Mouse (Mus musculus): ENCODE results near the gene Fndc3a.
A peak's percentile ranks its signal among the peaks of the same experiment; 100 is the strongest.

The Fndc3a gene

GRCm38 (mm10) chr14:72670987-72671386, 38.8 kb downstream of the Fndc3a start:
- DNase-seq, result no peak

GRCm38 (mm10) chr14:72649268-72649667, 60.5 kb downstream of the Fndc3a start:
- DNase-seq, result no peak

GRCm38 (mm10) chr14:72645512-72645911, 64.3 kb downstream of the Fndc3a start:
- no peak for DNase-seq

GRCm38 (mm10) chr14:72644620-72645019, 65.2 kb downstream of the Fndc3a start:
- no peak for DNase-seq

- no peak for DNase-seq
These were observed 71.3 kb downstream of the Fndc3a start for GRCm38 (mm10) chr14:72638507-72638906.

- DNase-seq, result no peak
These were observed 76.2 kb downstream of the Fndc3a start for GRCm38 (mm10) chr14:72633571-72633970.

GRCm38 (mm10) chr14:72625411-72625810, 84.4 kb downstream of the Fndc3a start:
- no peak for DNase-seq

GRCm38 (mm10) chr14:72604077-72604476, 105.7 kb downstream of the Fndc3a start:
- DNase-seq, result no peak

- DNase-seq, result no peak
These were observed 106.6 kb downstream of the Fndc3a start for GRCm38 (mm10) chr14:72603194-72603521.

GRCm38 (mm10) chr14:72602521-72603193, 107.1 kb downstream of the Fndc3a start:
- peak; percentile 82 for DNase-seq

GRCm38 (mm10) chr14:72601381-72602305, 108.2 kb downstream of the Fndc3a start:
- DNase-seq, result no peak

GRCm38 (mm10) chr14:72600375-72600774, 109.4 kb downstream of the Fndc3a start:
- DNase-seq, result no peak

GRCm38 (mm10) chr14:72598976-72599740, 110.6 kb downstream of the Fndc3a start:
- no peak for DNase-seq

- no peak for DNase-seq
These were observed 115.6 kb downstream of the Fndc3a start for GRCm38 (mm10) chr14:72594191-72594590.

GRCm38 (mm10) chr14:72589415-72589814, 120.4 kb downstream of the Fndc3a start:
- DNase-seq, result no peak

- DNase-seq, result no peak
These were observed 126.8 kb downstream of the Fndc3a start for GRCm38 (mm10) chr14:72582979-72583378.

GRCm38 (mm10) chr14:72580991-72581390, 128.8 kb downstream of the Fndc3a start:
- no peak for DNase-seq

GRCm38 (mm10) chr14:72576283-72576682, 133.5 kb downstream of the Fndc3a start:
- no peak for DNase-seq

GRCm38 (mm10) chr14:72563941-72564340, 145.9 kb downstream of the Fndc3a start:
- no peak for DNase-seq

- no peak for DNase-seq
These were observed 151.0 kb downstream of the Fndc3a start for GRCm38 (mm10) chr14:72558795-72559194.

- DNase-seq, result no peak
These were observed 154.0 kb downstream of the Fndc3a start for GRCm38 (mm10) chr14:72555846-72556245.

- DNase-seq, result no peak
These were observed 173.3 kb downstream of the Fndc3a start for GRCm38 (mm10) chr14:72536392-72537017.

GRCm38 (mm10) chr14:72533862-72534261, 175.9 kb downstream of the Fndc3a start:
- no peak for DNase-seq

Data from cerebellum, adult 8-10 months (tissue).